Mouse (Mus musculus): ENCODE measurements at regions not wholly inside any gene's neighbourhood (a gene's known extent, or its start where the extent isn't known, plus 50 kb on each side); places are given as distances from the start of the nearest gene placed in this dataset.

GRCm38 (mm10) chr10:45009676-45010075 is 57.3 kb upstream of the Prep start:
- DNase-seq, result no peak

- no peak for DNase-seq
These were observed 57.8 kb upstream of the Prep start for GRCm38 (mm10) chr10:45009235-45009634.

- no peak for DNase-seq
These were observed 62.9 kb upstream of the Prep start for GRCm38 (mm10) chr10:45004037-45004653.

GRCm38 (mm10) chr10:45003344-45003681 is 63.7 kb upstream of the Prep start:
- DNase-seq, result no peak

GRCm38 (mm10) chr10:45002637-45003343 is 64.2 kb upstream of the Prep start:
- peak in 1 of 2 experiments; percentile 16 for DNase-seq

- DNase-seq, result peak in 1 of 2 experiments; percentile 23
These were observed 65.8 kb upstream of the Prep start for GRCm38 (mm10) chr10:45000873-45001859.

GRCm38 (mm10) chr10:45000027-45000840 is 66.8 kb upstream of the Prep start:
- no peak for DNase-seq

- no peak for DNase-seq
These were observed 69.1 kb upstream of the Prep start for GRCm38 (mm10) chr10:44997906-44998289.

GRCm38 (mm10) chr10:44997184-44997905 is 69.7 kb upstream of the Prep start:
- no peak for DNase-seq

- DNase-seq, result no peak
These were observed 71.2 kb upstream of the Prep start for GRCm38 (mm10) chr10:44995756-44996155.

GRCm38 (mm10) chr10:44994385-44995281 is 72.4 kb upstream of the Prep start:
- DNase-seq, result no peak

GRCm38 (mm10) chr10:44993470-44994260 is 73.3 kb upstream of the Prep start:
- DNase-seq, result no peak

GRCm38 (mm10) chr10:44989539-44989938 is 77.5 kb upstream of the Prep start:
- no peak for DNase-seq

- DNase-seq, result no peak
These were observed 78.2 kb upstream of the Prep start for GRCm38 (mm10) chr10:44988756-44989155.

- DNase-seq, result no peak
These were observed 79.4 kb upstream of the Prep start for GRCm38 (mm10) chr10:44987615-44988014.

GRCm38 (mm10) chr10:44981913-44982312 is 85.1 kb upstream of the Prep start:
- DNase-seq, result no peak

GRCm38 (mm10) chr10:44976815-44977214 is 90.2 kb upstream of the Prep start:
- DNase-seq, result no peak

GRCm38 (mm10) chr10:44971911-44972310 is 95.1 kb upstream of the Prep start:
- no peak for DNase-seq

- DNase-seq, result no peak
These were observed 107.0 kb upstream of the Prep start for GRCm38 (mm10) chr10:44959968-44960367.

GRCm38 (mm10) chr10:44945205-44945725 is 121.7 kb upstream of the Prep start:
- no peak for DNase-seq

Data from thymus, postnatal 36 days (tissue).